In genomic region chr8:84686191-84687002, GRCm38 (mm10) we compare ENCODE assay signal across 8 mouse cellular contexts. TPM values are rescaled to one million over a fixed set of nuclear protein-coding genes. Genes with fewer than 3 reads are reported as not detected.
DNase-seq lines count a peak whose midpoint lies in the region; ATAC-seq and TF ChIP-seq lines count a peak whose summit lies in the region.

Gene Trmt1, plus strand, starts transcription at chr8:84686307.

- H3K27ac ChIP-seq in embryonic facial prominence, embryonic 13.5 days: peak within 1 kb of the TSS; percentile 95
- peak within 1 kb of the TSS; percentile 40 to 95; a peak in 3 of 4 replicates for H3K27ac ChIP-seq in heart, embryonic 14.5 days (replicated peaks in 1 of 2; ENCODE audit: control insufficient read depth in 1 of 2, insufficient read depth in 1 of 2, low read depth in 2 of 2, low read length in 2 of 2)
- H3K27ac ChIP-seq in liver, postnatal 0 days (ENCODE audit: low read depth): peak within 1 kb of the TSS; percentile 89
- no peak within 1 kb of the TSS for H3K27ac ChIP-seq in olfactory bulb, adult 2 months (ENCODE audit: insufficient read depth, low read depth, low read length)

- DNase-seq in 3T3-L1 (ENCODE audit: low read depth, low spot score) (peak; percentile 68), Patski (ENCODE audit: low read depth, low spot score) (no peak)
- DNase-seq in kidney, postnatal 10 days: peak; percentile 64
- peak; percentile 58 for DNase-seq in liver, postnatal 0 days
- no peak for DNase-seq in right cerebral cortex, postnatal 25 days

- peak within 1 kb of the TSS; percentile 91 for H3K4me2 ChIP-seq in embryonic facial prominence, embryonic 13.5 days
- peak within 1 kb of the TSS; percentile 87 for H3K4me2 ChIP-seq in heart, embryonic 14.5 days (ENCODE audit: low read length)
- H3K4me2 ChIP-seq in liver, postnatal 0 days (ENCODE audit: low read depth, low read length): peak within 1 kb of the TSS; percentile 94

- POLR2A ChIA-PET in Patski (lab: Charles Lee): interaction anchor here (0.5 to 1.1 kb wide), 3 partner anchors 18 to 62 kb away, joined by 3 to 5 read pairs (median 3); no protein-coding TSS in a partner anchor

- no peaks in the 10 kb centered on the region for H3K27me3 ChIP-seq in Patski
- H3K27me3 ChIP-seq in embryonic facial prominence, embryonic 13.5 days: no peaks in the 10 kb centered on the region
- H3K27me3 ChIP-seq in heart, embryonic 14.5 days (ENCODE audit: control insufficient read depth, insufficient read depth, low read length): no peaks in the 10 kb centered on the region
- H3K27me3 ChIP-seq in liver, postnatal 0 days (ENCODE audit: insufficient read depth, low read length): no peaks in the 10 kb centered on the region

- CTCF ChIA-PET in Patski (lab: Charles Lee): no interaction called here

- 9% methylated on average over 20 of the region's 20 CpGs for WGBS in embryonic facial prominence, embryonic 13.5 days
- 13% methylated on average over 18 of the region's 20 CpGs for WGBS in heart, embryonic 14.5 days
- 9% methylated on average over 19 of the region's 20 CpGs for WGBS in liver, postnatal 0 days (ENCODE audit: insufficient replicate concordance)
- WGBS in olfactory bulb, adult 2 months: 6% methylated on average over 20 of the region's 20 CpGs

- H3K4me1 ChIP-seq in embryonic facial prominence, embryonic 13.5 days: peaks cover 42% of the 10 kb centered on the region
- H3K4me1 ChIP-seq in heart, embryonic 14.5 days (ENCODE audit: control insufficient read depth in 2 of 2, insufficient read depth in 2 of 2, low read length in 2 of 2): peaks cover 17 to 49% of the 10 kb centered on the region in 2 experiments
- peaks cover 38% of the 10 kb centered on the region for H3K4me1 ChIP-seq in liver, postnatal 0 days (ENCODE audit: insufficient read depth)
- peaks cover 26% of the 10 kb centered on the region for H3K4me1 ChIP-seq in olfactory bulb, adult 2 months (ENCODE audit: control insufficient read depth, insufficient read depth, low read length)

- no peak for TF ChIP-seq POLR2A in olfactory bulb, adult 2 months (IDR thresholded peaks at IDR 0.05; ENCODE audit: insufficient read depth, low read depth, low read length)

- H3K9me3 ChIP-seq in embryonic facial prominence, embryonic 13.5 days: no peaks in the 10 kb centered on the region
- no peaks in the 10 kb centered on the region for H3K9me3 ChIP-seq in heart, embryonic 14.5 days (ENCODE audit: control insufficient read depth, low read length)
- no peaks in the 10 kb centered on the region for H3K9me3 ChIP-seq in liver, postnatal 0 days (ENCODE audit: low read length)

- peaks cover 17% of the 10 kb centered on the region for H3K36me3 ChIP-seq in embryonic facial prominence, embryonic 13.5 days
- peaks cover 17% of the 10 kb centered on the region for H3K36me3 ChIP-seq in heart, embryonic 14.5 days (ENCODE audit: control insufficient read depth, insufficient read depth, low read length)
- H3K36me3 ChIP-seq in liver, postnatal 0 days (replicated peaks; ENCODE audit: insufficient read depth, low read length): peaks cover 12% of the 10 kb centered on the region

- in situ Hi-C loops in Patski (cut with MboI; ENCODE audit: low pct_unique_long_range_greater_than_20kb): no loop called here

- peak within 1 kb of the TSS; percentile 100 for H3K9ac ChIP-seq in embryonic facial prominence, embryonic 13.5 days
- H3K9ac ChIP-seq in heart, embryonic 14.5 days (ENCODE audit: low read length): peak within 1 kb of the TSS; percentile 100
- peak within 1 kb of the TSS; percentile 93 for H3K9ac ChIP-seq in liver, postnatal 0 days (replicated peaks)

- H3K4me3 ChIP-seq in embryonic facial prominence, embryonic 13.5 days: peak within 1 kb of the TSS; percentile 100
- H3K4me3 ChIP-seq in heart, embryonic 14.5 days (ENCODE audit: control insufficient read depth in 1 of 2, insufficient read depth in 1 of 2, low read depth in 1 of 2, low read length in 2 of 2): peak within 1 kb of the TSS; percentile 56 to 99
- peak within 1 kb of the TSS; percentile 91 for H3K4me3 ChIP-seq in liver, postnatal 0 days (ENCODE audit: low read depth, low read length)
- peak within 1 kb of the TSS; percentile 96 for H3K4me3 ChIP-seq in olfactory bulb, adult 2 months (ENCODE audit: insufficient read depth, low read depth, low read length)

- ATAC-seq in Patski: no peak
- 0 out of 2 replicates have a peak, but pooled peaks have one; percentile 43 for ATAC-seq in embryonic facial prominence, embryonic 13.5 days (ENCODE audit: insufficient number of reproducible peaks, insufficient read depth, low FRiP score, low TSS enrichment, low read depth)
- ATAC-seq in heart, embryonic 14.5 days (ENCODE audit: insufficient number of reproducible peaks, insufficient read depth, low FRiP score, low read depth): no peak
- no peak for ATAC-seq in liver, postnatal 0 days

- no peak for TF ChIP-seq EP300 in liver, postnatal 0 days (IDR thresholded peaks at IDR 0.05; ENCODE audit: low read depth)

- no peak for TF ChIP-seq CTCF in Patski (IDR thresholded peaks at IDR 0.05)
- no peak for TF ChIP-seq CTCF in liver, postnatal 0 days (IDR thresholded peaks at IDR 0.05; ENCODE audit: low read depth)
- no peak for TF ChIP-seq CTCF in olfactory bulb, adult 2 months (IDR thresholded peaks at IDR 0.05; ENCODE audit: insufficient read depth, low read depth, low read length)

RNA-seq across cellular contexts. Expression of gene Trmt1, which starts in this region (rescaled TPM):
- polyA plus RNA-seq in Patski (2021): 106 TPM
- polyA plus RNA-seq in embryonic facial prominence, embryonic 13.5 days (2015; fragmentation: Nextera tagmentation; extraction: Ambion mirVana): 71.3 and 78.6 TPM in 2 replicates
- polyA plus RNA-seq in heart, embryonic 14.5 days (2014; fragmentation: Nextera tagmentation; extraction: Ambion mirVana): 46.1 and 50.0 TPM in 2 replicates
- polyA plus RNA-seq in liver, postnatal 0 days (2015; fragmentation: Nextera tagmentation; extraction: Ambion mirVana): 21.3 TPM in 2 replicates
- polyA plus RNA-seq in olfactory bulb, adult 2 months (2012; ENCODE audit: insufficient read depth, insufficient read length, low replicate concordance, missing spikeins): not detected in 2 replicates

Comparison
In these comparisons a context has a peak if more than half of its experiments do, and no peak if none do; other contexts are left out.
1. DNase-seq: peak in 3T3-L1 (single experiment), kidney, postnatal 10 days (single experiment) and liver, postnatal 0 days (single experiment); none in Patski (single experiment) and right cerebral cortex, postnatal 25 days (single experiment).
2. Peak in every context shown above with its lines, with median percentiles within 50 percentile points of each other: H3K4me2 ChIP-seq, H3K4me3 ChIP-seq and H3K9ac ChIP-seq.